Mouse (Mus musculus): ENCODE measurements around the gene Ndufs7.
"Not testable (repeated sequence)": the region's sequence is repeated elsewhere in the genome, so short reads cannot be mapped to it uniquely, and the experiment has no call there.

Ndufs7 gene

GRCm38 (mm10) chr10:80242088-80242487 lies 6.8 kb upstream of the Ndufs7 start:
- DNase-seq (ENCODE audit: low spot score in 2 of 2): peak in 1 of 2 experiments; percentile 56

- DNase-seq (ENCODE audit: low spot score in 2 of 2): no peak
Observed at GRCm38 (mm10) chr10:80242607-80243006, 6.3 kb upstream of the Ndufs7 start.

DNA sequence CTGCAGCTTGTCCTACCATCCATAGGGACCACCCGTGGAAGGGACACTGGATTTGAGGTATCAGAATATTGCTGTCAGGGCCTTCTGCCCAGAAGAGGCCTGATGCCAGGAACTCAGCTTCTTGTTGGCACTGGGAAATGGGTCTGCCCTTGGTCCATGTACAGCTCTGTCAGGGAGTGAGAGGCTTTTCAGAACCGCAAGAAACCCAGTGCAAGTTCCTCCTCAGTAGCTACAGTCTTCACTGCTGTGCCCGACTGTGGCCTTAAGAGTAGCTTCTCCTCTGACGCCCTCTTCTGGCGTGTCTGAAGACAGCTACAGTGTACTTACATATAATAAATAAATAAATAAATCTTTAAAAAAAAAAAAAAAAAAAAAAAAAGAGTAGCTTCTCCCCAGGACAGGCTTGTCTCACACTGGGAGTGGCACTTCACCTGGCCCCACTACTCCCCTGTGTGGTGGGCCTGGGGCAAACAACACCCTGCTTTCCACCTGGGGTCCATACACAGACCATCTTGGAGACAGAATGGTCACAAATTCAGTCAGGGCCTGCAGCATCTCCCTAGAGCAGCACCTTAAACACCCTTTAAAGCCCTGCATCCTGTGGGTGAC lies 4.0 kb upstream of the Ndufs7 start:
- DNase-seq (ENCODE audit: low spot score in 2 of 2): no peak

DNA sequence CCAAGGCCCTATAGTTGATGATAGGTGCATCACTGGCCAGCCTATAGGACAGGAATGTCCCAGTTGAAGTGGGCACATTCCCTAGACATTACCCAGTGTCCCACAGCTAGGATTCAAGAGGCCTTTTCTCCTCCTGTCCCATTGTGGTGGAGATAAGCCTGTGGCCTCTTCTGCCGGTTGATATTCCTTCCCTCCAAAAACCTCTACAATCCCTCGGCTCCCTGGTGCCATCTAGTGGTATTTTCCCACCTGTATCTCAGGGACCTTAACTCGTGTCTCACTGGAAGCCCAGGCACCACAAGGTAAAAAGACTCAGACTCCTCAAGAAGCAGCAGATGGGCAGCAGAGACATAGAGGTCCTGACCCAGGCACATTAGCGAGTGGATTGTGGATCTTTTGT lies 3.3 kb upstream of the Ndufs7 start:
- peak; percentile 84 to 91 for DNase-seq (ENCODE audit: low spot score in 2 of 2)

GRCm38 (mm10) chr10:80247849-80248248 lies 1.1 kb upstream of the Ndufs7 start:
- no peak for DNase-seq (ENCODE audit: low spot score in 2 of 2)

- not testable (repeated sequence) for DNase-seq (ENCODE audit: low spot score in 2 of 2)
Observed at GRCm38 (mm10) chr10:80248437-80248836, 484 bp upstream of the Ndufs7 start.

GRCm38 (mm10) chr10:80250059-80250458 lies 1.1 kb downstream of the Ndufs7 start:
- DNase-seq (ENCODE audit: low spot score in 2 of 2): no peak

DNA sequence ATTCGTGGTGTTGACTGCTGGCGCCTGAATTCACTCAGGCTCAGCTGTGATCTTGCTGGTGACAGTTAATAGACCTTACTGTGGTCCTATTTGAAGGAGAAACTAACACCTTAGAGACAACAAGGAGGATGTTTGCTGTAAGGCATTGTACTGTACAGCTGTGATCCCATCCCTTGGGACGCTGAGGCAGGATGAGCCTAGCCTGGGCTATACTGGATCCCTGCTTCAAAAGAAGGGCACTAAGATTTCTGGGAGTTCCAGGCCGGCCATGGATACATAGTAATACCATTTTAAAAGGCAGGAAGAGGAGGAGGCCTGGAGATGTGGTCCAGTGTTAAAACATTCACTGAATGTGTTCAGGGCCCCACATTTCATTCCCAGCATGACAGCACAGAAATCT lies 1.7 kb downstream of the Ndufs7 start:
- no peak for DNase-seq (ENCODE audit: low spot score in 2 of 2)

GRCm38 (mm10) chr10:80252011-80252410 lies 3.1 kb downstream of the Ndufs7 start:
- DNase-seq (ENCODE audit: low spot score in 2 of 2): no peak

GRCm38 (mm10) chr10:80252493-80253274 lies 3.8 kb downstream of the Ndufs7 start:
- DNase-seq (ENCODE audit: low spot score in 2 of 2): no peak

DNA sequence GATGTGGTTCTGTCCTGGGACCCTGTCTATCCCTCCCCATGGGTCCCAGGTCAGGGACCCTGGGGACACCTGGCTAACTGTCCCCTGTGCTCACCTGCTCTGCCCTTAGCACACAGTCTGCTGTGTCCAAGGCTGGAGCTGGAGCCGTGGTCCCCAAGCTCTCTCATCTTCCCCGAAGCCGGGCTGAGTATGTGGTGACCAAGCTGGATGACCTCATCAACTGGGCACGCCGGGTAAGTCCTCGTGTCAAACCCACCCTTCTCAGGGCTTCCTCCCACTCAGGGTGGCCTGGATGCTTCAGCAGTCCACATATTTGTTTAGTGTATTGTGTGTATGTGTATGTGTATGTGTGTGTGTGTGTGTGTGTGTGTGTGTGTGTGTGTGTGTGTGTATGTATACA lies 4.6 kb downstream of the Ndufs7 start:
- DNase-seq (ENCODE audit: low spot score in 2 of 2): no peak

- DNase-seq (ENCODE audit: low spot score in 2 of 2): no peak
Observed at GRCm38 (mm10) chr10:80254331-80255297, 5.7 kb downstream of the Ndufs7 start.

DNA sequence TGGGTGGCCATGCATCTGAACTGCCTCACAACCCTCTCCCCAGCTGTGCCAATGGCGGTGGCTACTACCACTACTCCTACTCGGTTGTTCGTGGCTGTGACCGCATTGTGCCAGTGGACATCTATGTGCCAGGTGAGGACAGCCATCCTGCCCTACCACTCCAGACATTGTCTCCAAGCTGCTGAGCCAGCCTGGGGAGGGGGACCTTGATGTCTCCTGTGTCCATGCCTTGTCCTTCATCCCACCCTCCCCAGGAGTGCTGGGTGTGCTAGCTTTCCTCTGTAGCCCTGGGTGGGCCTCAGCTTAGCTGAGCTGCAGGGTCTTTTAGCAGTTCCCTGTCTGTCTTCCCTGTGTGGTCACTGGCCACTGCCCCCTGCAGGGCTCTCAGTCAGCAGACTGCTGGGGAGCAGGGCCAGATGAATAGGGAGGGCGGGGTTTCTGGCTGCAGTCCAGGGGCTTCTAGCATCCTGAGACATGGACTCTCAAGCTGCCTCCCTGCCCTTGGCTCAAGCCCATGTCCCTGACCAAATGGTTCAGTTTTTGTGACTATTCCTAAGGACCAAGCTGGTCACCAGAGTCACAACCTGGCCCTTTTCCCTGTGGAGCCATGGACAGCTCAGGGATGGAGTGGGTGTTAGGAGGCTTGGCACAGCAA lies 7.1 kb downstream of the Ndufs7 start:
- DNase-seq (ENCODE audit: low spot score in 2 of 2): no peak

DNA sequence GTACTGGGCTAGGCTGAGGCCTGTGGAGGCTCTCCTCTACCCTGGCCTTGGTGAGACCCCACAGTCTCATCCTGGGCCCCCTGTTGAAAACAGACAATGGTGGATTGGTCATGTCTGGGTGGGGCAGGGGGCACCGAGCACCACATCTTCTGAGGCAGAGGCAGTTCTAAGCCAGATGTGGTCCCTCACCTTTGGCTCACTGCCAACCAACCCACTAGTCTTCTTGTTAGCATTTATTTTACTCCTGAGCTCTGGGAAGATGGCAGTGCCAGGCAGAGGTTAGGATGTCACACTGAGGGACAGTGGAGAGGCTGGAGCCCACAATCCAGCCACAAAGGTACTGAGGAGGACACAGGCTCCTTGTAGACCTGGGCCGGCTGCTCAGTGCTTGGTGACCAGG lies 9.0 kb downstream of the Ndufs7 start:
- DNase-seq (ENCODE audit: low spot score in 2 of 2): no peak

GRCm38 (mm10) chr10:80258752-80259462 lies 10.0 kb downstream of the Ndufs7 start:
- DNase-seq (ENCODE audit: low spot score in 2 of 2): no peak

DNA sequence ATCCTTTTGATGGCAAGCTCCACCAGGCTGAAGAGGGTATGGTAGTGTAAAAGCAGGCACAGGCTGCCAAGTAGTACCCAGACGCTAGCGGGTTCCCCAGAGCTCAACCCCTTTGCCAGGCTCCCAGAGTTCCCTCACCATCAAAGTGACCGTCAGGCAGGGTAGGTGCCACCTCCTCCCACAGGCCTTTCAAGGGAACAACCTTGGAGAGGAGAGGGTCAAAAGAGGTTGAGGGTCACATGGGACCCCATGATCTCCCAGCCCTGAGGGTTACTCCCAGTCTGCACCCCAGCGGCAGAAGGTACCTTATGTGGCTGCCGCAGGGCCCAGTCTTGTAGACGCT lies 10.5 kb downstream of the Ndufs7 start:
- no peak for DNase-seq (ENCODE audit: low spot score in 2 of 2)

DNA sequence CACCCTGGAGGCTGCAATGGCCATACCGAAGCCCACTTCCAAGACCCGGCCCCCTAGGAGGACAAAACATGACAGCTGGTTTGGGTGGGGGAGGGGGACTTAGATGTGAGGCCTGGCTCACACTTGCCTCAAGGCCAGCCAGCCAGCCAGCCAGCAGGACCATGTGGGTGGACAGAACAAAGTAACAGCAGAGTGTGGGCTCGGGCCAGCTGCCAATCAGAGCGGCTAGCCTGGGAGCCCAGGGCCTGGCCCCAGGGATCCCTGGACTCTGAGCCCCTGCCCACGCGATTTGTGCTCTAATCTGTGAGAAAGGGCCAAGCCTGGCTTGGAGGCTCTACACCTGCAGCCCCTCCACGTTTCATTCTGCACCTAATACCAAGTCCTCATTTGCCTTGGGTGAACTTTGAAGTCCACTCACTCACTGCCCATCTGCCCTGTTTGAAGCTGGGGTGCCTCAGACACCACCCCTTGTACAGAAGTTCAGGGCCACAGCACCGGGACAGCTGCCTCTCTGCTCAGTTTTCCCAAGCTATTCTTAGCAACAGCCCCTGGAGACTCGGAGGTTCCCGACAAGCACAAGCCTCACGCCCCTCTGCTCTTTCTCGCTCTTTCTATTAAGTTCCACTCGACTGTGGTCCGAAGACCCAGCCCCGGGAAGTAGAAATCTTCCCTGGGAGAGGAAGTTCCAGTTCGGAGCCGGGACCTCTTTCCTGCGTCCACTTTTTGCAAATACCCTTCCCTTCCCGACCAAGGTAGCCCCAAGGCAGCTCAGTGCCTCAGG lies 11.1 kb downstream of the Ndufs7 start:
- no peak for DNase-seq (ENCODE audit: low spot score in 2 of 2)

DNA sequence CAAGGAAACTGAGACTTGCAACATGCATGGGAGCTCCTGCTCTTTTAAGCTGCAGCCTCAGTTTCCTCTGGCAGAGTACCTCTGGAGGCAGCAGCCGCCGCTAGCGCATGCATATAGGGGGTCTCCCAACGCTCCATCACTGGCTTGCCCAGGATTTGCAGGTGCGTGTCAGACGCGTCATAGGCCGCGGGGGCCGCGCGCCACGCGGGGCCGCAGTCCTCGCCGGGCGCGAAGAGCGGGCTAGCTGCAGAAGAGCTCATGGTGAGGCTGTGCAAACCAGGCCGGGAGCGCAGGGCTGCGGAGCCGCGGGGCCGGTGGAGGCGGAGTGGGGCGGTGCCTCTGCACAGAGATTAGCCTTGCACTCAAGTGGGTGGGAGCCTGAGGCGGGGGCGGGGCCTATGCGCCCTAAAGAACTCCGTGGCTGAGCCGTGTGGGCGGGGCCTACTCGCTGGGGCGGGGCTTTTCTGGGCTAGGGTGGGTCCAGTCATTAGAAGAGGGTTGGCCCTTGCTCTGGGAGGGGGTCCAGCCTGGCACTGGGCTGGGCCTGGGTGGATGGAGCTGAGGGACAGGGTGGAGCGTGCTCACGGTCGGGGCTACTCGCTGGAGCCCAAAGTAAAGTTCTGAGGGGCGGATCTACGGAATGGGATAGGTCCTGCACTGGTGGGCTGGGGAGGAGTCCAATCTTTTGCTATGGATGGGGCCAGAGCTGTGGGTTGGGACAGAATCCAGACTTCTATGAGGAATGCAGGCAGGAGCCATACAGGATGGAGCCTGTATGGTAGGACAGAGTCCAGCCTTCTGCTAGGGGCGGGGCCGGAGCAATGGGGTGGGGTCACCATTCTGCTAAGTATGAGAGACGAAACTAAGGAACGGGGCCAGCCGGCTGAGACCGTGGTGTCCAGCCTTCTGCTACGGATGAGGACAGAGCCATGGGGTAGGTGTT lies 12.0 kb downstream of the Ndufs7 start, which contains the start of the genes Gamt and Dazap1:
Gene Gamt, minus strand, starts transcription at position 371 of the 943 bp plus-strand sequence.
Gene Dazap1, plus strand, starts transcription at position 845 of the 943 bp plus-strand sequence.
- DNase-seq (ENCODE audit: low spot score in 2 of 2): peak; percentile 97 to 98

GRCm38 (mm10) chr10:80261585-80261968 lies 12.7 kb downstream of the Ndufs7 start:
- peak; percentile 94 to 95 for DNase-seq (ENCODE audit: low spot score in 2 of 2)

All from spleen, postnatal 4 days (tissue).